Comparison of ENCODE assay signal across 9 mouse cellular contexts in the genomic region with DNA sequence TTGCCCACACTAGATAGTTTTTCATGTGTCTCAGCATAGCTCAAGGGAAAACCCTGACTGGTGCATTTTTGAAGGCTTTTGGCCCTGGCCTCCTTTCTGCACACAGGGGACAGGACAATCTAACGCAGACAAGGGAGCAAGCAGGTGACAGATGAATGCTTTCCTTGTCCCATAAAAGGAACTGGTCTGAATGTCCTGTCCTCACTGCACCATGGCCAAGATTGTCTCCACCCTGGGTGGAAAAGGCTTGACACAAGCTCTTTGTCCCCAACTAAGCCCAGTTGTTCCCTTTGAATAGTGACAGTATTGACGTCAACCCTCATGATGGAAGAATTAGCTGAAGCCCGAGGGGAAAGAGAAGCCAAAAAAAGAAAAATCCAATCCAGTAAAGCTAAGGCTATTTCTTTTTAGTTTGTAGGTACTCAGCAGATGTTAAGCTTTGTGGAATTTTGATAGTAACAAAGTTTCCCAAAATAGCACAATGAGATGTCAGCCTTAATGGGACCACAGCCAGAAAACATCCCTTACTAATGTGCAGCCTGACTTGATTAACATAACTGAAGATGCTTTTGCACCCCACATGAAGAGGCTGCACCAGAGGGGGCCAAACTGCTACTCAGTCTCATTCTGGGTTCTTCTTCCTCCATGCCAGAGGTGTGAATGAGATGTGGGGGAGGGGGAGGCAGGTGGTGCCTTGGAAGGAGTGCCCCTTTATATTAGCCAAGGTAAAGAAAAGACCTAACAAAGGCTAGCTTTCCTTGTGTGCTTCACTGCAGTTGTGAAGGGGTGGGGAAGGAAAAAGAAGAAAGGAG. TPM values are rescaled to one million over a fixed set of nuclear protein-coding genes. Genes with fewer than 3 reads are reported as not detected.
DNase-seq lines count a peak whose midpoint lies in the region; ATAC-seq lines count a peak whose summit lies in the region.
"Had no signal": no experiment of that assay in that cellular context is flagged by ENCODE, and none has a peak within 500 bp of the region (broad histone marks: within the 10 kb centered on the region; RNA-seq: fewer than 3 reads in every experiment).

No protein-coding gene starts in this region.

- H3K9me3 ChIP-seq in heart, embryonic 12.5 days (replicated peaks), result no peaks in the 10 kb centered on the region
- H3K9me3 ChIP-seq: embryonic facial prominence, embryonic 15.5 days had no signal

- no peak overlapping the region for H3K9ac ChIP-seq in heart, embryonic 12.5 days
- H3K9ac ChIP-seq: embryonic facial prominence, embryonic 15.5 days had no signal

- peak; percentile 15 for DNase-seq in gastrocnemius, postnatal 14 days
- DNase-seq in gastrocnemius, adult 8-10 months (ENCODE audit: low spot score in 2 of 2), result no peak
- DNase-seq in right cerebral cortex, postnatal 36 days (ENCODE audit: low spot score in 2 of 2), result peak; percentile 26 to 35
- no peak for DNase-seq in right cerebral cortex, postnatal 25 days
- DNase-seq in T-cell, adult 2 months (ENCODE audit: low spot score), result no peak
- DNase-seq in urinary bladder, postnatal 10 days (ENCODE audit: low spot score), result no peak
- DNase-seq: kidney, adult 11 months had no signal

- peak overlapping the region; percentile 53; the same call in 1 of the 2 replicates for H3K27ac ChIP-seq in heart, embryonic 12.5 days (ENCODE audit: poor library complexity, severe bottlenecking)
- H3K27ac ChIP-seq: embryonic facial prominence, embryonic 15.5 days had no signal

- no peak overlapping the region for H3K4me2 ChIP-seq in heart, embryonic 12.5 days
- H3K4me2 ChIP-seq: embryonic facial prominence, embryonic 15.5 days had no signal

- 43% methylated on average over 3 of the region's 3 CpGs for WGBS in heart, embryonic 12.5 days

- no peak overlapping the region for H3K4me3 ChIP-seq in heart, embryonic 12.5 days
- H3K4me3 ChIP-seq: embryonic facial prominence, embryonic 15.5 days had no signal

- intact Hi-C loops in gastrocnemius, postnatal 14 days (cut with DNase I; ENCODE audit: low total_unique reads), result no loop called here

- peaks cover 32% of the 10 kb centered on the region for H3K4me1 ChIP-seq in heart, embryonic 12.5 days (replicated peaks)

- no peak for ATAC-seq in heart, embryonic 12.5 days (ENCODE audit: insufficient number of reproducible peaks, low FRiP score)

- no peaks in the 10 kb centered on the region for H3K27me3 ChIP-seq in heart, embryonic 12.5 days (replicated peaks)
- H3K27me3 ChIP-seq: embryonic facial prominence, embryonic 15.5 days had no signal

- H3K36me3 ChIP-seq in heart, embryonic 12.5 days, result no peaks in the 10 kb centered on the region
- H3K36me3 ChIP-seq: embryonic facial prominence, embryonic 15.5 days had no signal

RNA-seq across cellular contexts. Expression of a gene that starts 47.6 kb away (rescaled TPM):
- 1 to 10 TPM; 5.1 to 5.2 TPM for total RNA-seq in gastrocnemius, postnatal 14 days (2021)
- 1 to 10 TPM; 7.7 to 9.6 (median 8.8) TPM for total RNA-seq in gastrocnemius, adult 8-10 months (2022)
- polyA plus RNA-seq in heart, embryonic 12.5 days (2016; fragmentation: Nextera tagmentation; extraction: Ambion mirVana), result 13.8 and 14.6 TPM in 2 replicates

Comparison
In these comparisons a context has a peak if more than half of its experiments do, and no peak if none do; other contexts are left out.
1. DNase-seq: peak in gastrocnemius, postnatal 14 days (single experiment) and right cerebral cortex, postnatal 36 days (2 of 2); none in gastrocnemius, adult 8-10 months (0 of 2), right cerebral cortex, postnatal 25 days (single experiment), T-cell, adult 2 months (single experiment) and urinary bladder, postnatal 10 days (single experiment).